Mouse (Mus musculus): ENCODE data around the gene Capn9. TPM values are rescaled to one million over a fixed set of nuclear protein-coding genes. Genes with fewer than 3 reads are reported as not detected.

Gene Capn9
- polyA plus RNA-seq, 1 experiment, result 0.12 TPM

DNA sequence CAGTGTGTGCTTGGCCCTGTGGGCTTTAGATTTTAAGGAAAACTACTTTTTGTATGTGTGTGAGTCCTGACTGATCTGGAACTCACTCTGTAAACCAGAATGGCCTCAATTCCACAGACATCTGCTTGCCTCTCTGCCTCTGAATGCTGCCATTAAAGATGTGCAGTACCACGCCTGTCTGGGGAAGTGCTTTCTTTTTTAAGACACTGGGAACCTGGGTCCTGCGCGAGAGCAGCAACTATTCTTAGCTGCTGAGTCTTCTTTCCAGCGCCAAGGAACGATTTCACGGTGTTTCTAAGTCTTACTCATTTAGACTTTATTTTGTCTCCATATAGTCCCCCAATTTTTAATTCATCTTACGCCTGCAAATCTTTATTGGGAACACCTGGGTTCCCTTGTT is 29.1 kb upstream of the Capn9 start:
- DNase-seq, result no peak
- no peaks in the 10 kb centered on the region for H3K4me1 ChIP-seq (ENCODE audit: control insufficient read depth, insufficient read depth, low read length)
- no peak overlapping the region for H3K4me3 ChIP-seq (replicated peaks; ENCODE audit: extremely low read depth, low read depth, low read length)
- 90% methylated on average over 7 of the region's 7 CpGs for WGBS
- no peak for TF ChIP-seq CTCF (IDR thresholded peaks at IDR 0.05; ENCODE audit: insufficient read depth, low read length)
- TF ChIP-seq POLR2A (IDR thresholded peaks at IDR 0.05; ENCODE audit: borderline replicate concordance, extremely low read depth, low read depth, low read length), result no peak

- WGBS, result 64% methylated on average over 11 of the region's 11 CpGs
- TF ChIP-seq POLR2A (IDR thresholded peaks at IDR 0.05; ENCODE audit: borderline replicate concordance, extremely low read depth, low read depth, low read length) (no peak), CTCF (IDR thresholded peaks at IDR 0.05; ENCODE audit: insufficient read depth, low read length) (no peak)
- Histone ChIP-seq H3K4me1 (ENCODE audit: control insufficient read depth, insufficient read depth, low read length) (no peaks in the 10 kb centered on the region), H3K4me3 (replicated peaks; ENCODE audit: extremely low read depth, low read depth, low read length) (no peak overlapping the region)
- DNase-seq, result no peak
These were observed 28.6 kb upstream of the Capn9 start for GRCm38 (mm10) chr8:124547269-124547668.

GRCm38 (mm10) chr8:124548187-124548586 is 27.7 kb upstream of the Capn9 start:
- no peak for DNase-seq
- WGBS, result 63% methylated on average over 1 of the region's 1 CpGs
- no peak for TF ChIP-seq CTCF (IDR thresholded peaks at IDR 0.05; ENCODE audit: insufficient read depth, low read length)
- no peak for TF ChIP-seq POLR2A (IDR thresholded peaks at IDR 0.05; ENCODE audit: borderline replicate concordance, extremely low read depth, low read depth, low read length)
- Histone ChIP-seq H3K4me3 (replicated peaks; ENCODE audit: extremely low read depth, low read depth, low read length) (no peak overlapping the region), H3K4me1 (ENCODE audit: control insufficient read depth, insufficient read depth, low read length) (no peaks in the 10 kb centered on the region)

GRCm38 (mm10) chr8:124551011-124551661 is 24.8 kb upstream of the Capn9 start:
- WGBS, result 94% methylated on average over 15 of the region's 15 CpGs
- H3K4me3 ChIP-seq (replicated peaks; ENCODE audit: extremely low read depth, low read depth, low read length), result no peak overlapping the region
- TF ChIP-seq POLR2A (IDR thresholded peaks at IDR 0.05; ENCODE audit: borderline replicate concordance, extremely low read depth, low read depth, low read length), result no peak
- no peak for TF ChIP-seq CTCF (IDR thresholded peaks at IDR 0.05; ENCODE audit: insufficient read depth, low read length)
- no peaks in the 10 kb centered on the region for H3K4me1 ChIP-seq (ENCODE audit: control insufficient read depth, insufficient read depth, low read length)
- no peak for DNase-seq

DNA sequence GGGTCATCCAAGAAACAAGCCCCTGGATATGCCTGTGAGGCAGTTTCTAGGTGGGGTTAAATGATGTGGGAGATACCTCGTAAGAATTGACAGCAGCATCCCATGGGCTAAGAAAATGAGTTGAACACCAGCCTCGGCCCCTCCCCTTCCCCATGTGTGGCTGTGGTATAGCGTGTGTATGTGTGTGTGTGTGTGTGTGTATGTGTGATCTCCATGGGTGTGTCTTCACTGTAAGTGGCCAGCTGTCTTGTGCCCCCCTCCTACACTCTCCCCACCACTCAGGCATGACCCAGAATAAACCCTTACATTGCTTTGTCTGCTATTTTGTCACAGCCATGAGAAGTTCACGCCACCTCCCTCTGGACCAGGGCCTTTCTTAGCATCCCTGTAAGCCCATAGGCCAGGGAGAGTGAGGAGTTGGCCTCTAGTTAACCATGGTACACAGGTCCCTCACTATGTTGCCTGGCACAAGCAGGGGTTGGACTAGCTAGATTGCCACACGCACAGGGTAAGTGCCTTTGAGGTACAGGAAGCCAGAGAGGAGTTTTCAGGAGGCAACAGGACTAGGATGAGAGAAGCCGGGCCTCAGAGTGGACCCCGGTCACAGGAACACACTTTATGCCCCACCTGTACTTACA is 20.7 kb upstream of the Capn9 start:
- Histone ChIP-seq H3K4me1 (ENCODE audit: control insufficient read depth, insufficient read depth, low read length) (no peaks in the 10 kb centered on the region), H3K4me3 (replicated peaks; ENCODE audit: extremely low read depth, low read depth, low read length) (no peak overlapping the region)
- WGBS, result 82% methylated on average over 7 of the region's 7 CpGs
- no peak for TF ChIP-seq CTCF (IDR thresholded peaks at IDR 0.05; ENCODE audit: insufficient read depth, low read length)
- TF ChIP-seq POLR2A (IDR thresholded peaks at IDR 0.05; ENCODE audit: borderline replicate concordance, extremely low read depth, low read depth, low read length), result no peak
- no peak for DNase-seq

DNA sequence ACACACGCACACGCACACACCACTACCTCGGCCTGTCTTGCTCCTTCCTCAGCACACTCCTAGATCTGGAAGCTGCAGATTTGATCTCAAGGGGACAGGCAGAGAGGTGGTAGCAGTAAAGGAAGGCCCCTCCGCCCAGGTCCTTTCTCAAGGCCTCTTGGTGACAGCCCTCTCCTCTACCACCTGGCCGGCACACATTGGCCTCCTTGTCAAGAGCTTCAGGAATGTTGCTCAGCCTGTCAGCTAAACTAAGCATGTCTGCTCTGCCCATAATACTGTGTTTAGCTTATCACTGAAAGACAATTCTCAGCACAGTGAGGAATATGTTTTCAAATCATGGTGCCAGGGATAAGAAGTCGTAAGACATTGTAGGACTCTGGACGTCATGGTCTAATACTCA is 19.7 kb upstream of the Capn9 start:
- no peaks in the 10 kb centered on the region for H3K4me1 ChIP-seq (ENCODE audit: control insufficient read depth, insufficient read depth, low read length)
- DNase-seq, result no peak
- H3K4me3 ChIP-seq (replicated peaks; ENCODE audit: extremely low read depth, low read depth, low read length), result no peak overlapping the region
- WGBS, result 64% methylated on average over 7 of the region's 7 CpGs
- TF ChIP-seq CTCF (IDR thresholded peaks at IDR 0.05; ENCODE audit: insufficient read depth, low read length), result no peak

GRCm38 (mm10) chr8:124556658-124557057 is 19.3 kb upstream of the Capn9 start:
- 64% methylated on average over 13 of the region's 13 CpGs for WGBS
- Histone ChIP-seq H3K4me1 (ENCODE audit: control insufficient read depth, insufficient read depth, low read length) (no peaks in the 10 kb centered on the region), H3K4me3 (replicated peaks; ENCODE audit: extremely low read depth, low read depth, low read length) (no peak overlapping the region)
- DNase-seq, result no peak
- TF ChIP-seq CTCF (IDR thresholded peaks at IDR 0.05; ENCODE audit: insufficient read depth, low read length), result no peak
- no peak for TF ChIP-seq POLR2A (IDR thresholded peaks at IDR 0.05; ENCODE audit: borderline replicate concordance, extremely low read depth, low read depth, low read length)

GRCm38 (mm10) chr8:124557476-124557875 is 18.4 kb upstream of the Capn9 start:
- Histone ChIP-seq H3K4me1 (ENCODE audit: control insufficient read depth, insufficient read depth, low read length) (no peaks in the 10 kb centered on the region), H3K4me3 (replicated peaks; ENCODE audit: extremely low read depth, low read depth, low read length) (no peak overlapping the region)
- WGBS, result 55% methylated on average over 5 of the region's 5 CpGs
- no peak for TF ChIP-seq POLR2A (IDR thresholded peaks at IDR 0.05; ENCODE audit: borderline replicate concordance, extremely low read depth, low read depth, low read length)
- TF ChIP-seq CTCF (IDR thresholded peaks at IDR 0.05; ENCODE audit: insufficient read depth, low read length), result no peak
- no peak for DNase-seq

GRCm38 (mm10) chr8:124567126-124567525 is 8.8 kb upstream of the Capn9 start:
- no peak overlapping the region for H3K4me3 ChIP-seq (replicated peaks; ENCODE audit: extremely low read depth, low read depth, low read length)
- no peaks in the 10 kb centered on the region for H3K4me1 ChIP-seq (ENCODE audit: control insufficient read depth, insufficient read depth, low read length)
- WGBS, result 80% methylated on average over 6 of the region's 6 CpGs
- TF ChIP-seq CTCF (IDR thresholded peaks at IDR 0.05; ENCODE audit: insufficient read depth, low read length), result no peak
- no peak for TF ChIP-seq POLR2A (IDR thresholded peaks at IDR 0.05; ENCODE audit: borderline replicate concordance, extremely low read depth, low read depth, low read length)
- no peak for DNase-seq

- WGBS, result 70% methylated on average over 3 of the region's 3 CpGs
- DNase-seq, result no peak
- TF ChIP-seq CTCF (IDR thresholded peaks at IDR 0.05; ENCODE audit: insufficient read depth, low read length) (no peak), POLR2A (IDR thresholded peaks at IDR 0.05; ENCODE audit: borderline replicate concordance, extremely low read depth, low read depth, low read length) (no peak)
- H3K4me3 ChIP-seq (replicated peaks; ENCODE audit: extremely low read depth, low read depth, low read length), result no peak overlapping the region
- H3K4me1 ChIP-seq (ENCODE audit: control insufficient read depth, insufficient read depth, low read length), result no peaks in the 10 kb centered on the region
These were observed 8.3 kb upstream of the Capn9 start for GRCm38 (mm10) chr8:124567584-124567983.

Measured in lung, adult 2 months (tissue).